Comparison of ENCODE assay signal across 15 mouse cellular contexts in the genomic region with DNA sequence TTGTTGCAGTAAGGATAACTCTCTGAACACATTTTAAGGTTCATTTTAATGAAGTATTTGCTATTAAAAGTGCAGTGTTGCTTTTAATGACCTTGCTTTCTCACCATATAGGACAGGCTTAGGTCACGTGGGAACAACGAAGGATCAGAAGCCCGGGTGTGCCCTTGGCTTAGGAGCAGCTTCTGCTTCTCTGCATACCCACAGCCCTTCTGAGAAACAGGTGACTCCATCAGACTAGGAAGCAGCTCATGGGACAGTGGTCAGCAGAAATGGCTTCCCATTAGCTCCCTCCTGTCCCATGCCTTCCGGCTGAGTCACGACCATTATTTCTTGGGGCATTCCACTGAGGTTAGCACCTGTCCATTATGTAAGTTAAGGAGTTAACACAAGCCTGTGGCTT.
"Had no signal": no experiment of that assay in that cellular context is flagged by ENCODE, and none has a peak within 500 bp of the region (broad histone marks: within the 10 kb centered on the region; RNA-seq: fewer than 3 reads in every experiment).

No protein-coding gene starts in this region.

- H3K27me3 ChIP-seq: neural tube, embryonic 15.5 days; stomach, embryonic 15.5 days had no signal

- H3K27ac ChIP-seq: neural tube, embryonic 15.5 days; stomach, embryonic 15.5 days; stomach, postnatal 0 days had no signal

- H3K36me3 ChIP-seq: neural tube, embryonic 15.5 days; stomach, embryonic 15.5 days had no signal

- H3K9me3 ChIP-seq: neural tube, embryonic 15.5 days; stomach, embryonic 15.5 days had no signal

- DNase-seq: retina, postnatal 1 day; right cerebral cortex, adult 18-20 months; right cerebral cortex, postnatal 14 days; right cerebral cortex, postnatal 25 days; right cerebral cortex, postnatal 4 days; spleen, adult 18-20 months; thymus, adult 18-20 months; thymus, adult 2 months; thymus, postnatal 14 days; thymus, postnatal 25 days; thymus, postnatal 36 days; thymus, postnatal 4 days had no signal

- H3K4me3 ChIP-seq: neural tube, embryonic 15.5 days; stomach, embryonic 15.5 days had no signal

- H3K4me1 ChIP-seq: neural tube, embryonic 15.5 days; stomach, embryonic 15.5 days had no signal

- H3K4me2 ChIP-seq: neural tube, embryonic 15.5 days; stomach, embryonic 15.5 days had no signal
